In genomic region chr15:100458055-100458454, GRCm38 (mm10) we compare ENCODE assay signal across 8 mouse cellular contexts. TPM values are rescaled to one million over a fixed set of nuclear protein-coding genes. Genes with fewer than 3 reads are reported as not detected.
DNase-seq lines count a peak whose midpoint lies in the region; ATAC-seq and TF ChIP-seq lines count a peak whose summit lies in the region.

No protein-coding gene starts in this region.

- peak; percentile 31; the same call in 1 of the 2 replicates for TF ChIP-seq CTCF in small intestine, adult 2 months (IDR thresholded peaks at IDR 0.05; ENCODE audit: extremely low read depth, insufficient read length, insufficient replicate concordance, low read depth, low read length)

- 39% methylated on average over 10 of the region's 10 CpGs for WGBS in midbrain, embryonic 14.5 days
- 42% methylated on average over 10 of the region's 10 CpGs for WGBS in midbrain, embryonic 13.5 days
- 35% methylated on average over 10 of the region's 10 CpGs for WGBS in liver, embryonic 13.5 days (ENCODE audit: insufficient replicate concordance)
- WGBS in small intestine, adult 2 months: 33% methylated on average over 10 of the region's 10 CpGs

- TF ChIP-seq POLR2A in small intestine, adult 2 months (IDR thresholded peaks at IDR 0.05; ENCODE audit: low read depth, low read length): no peak

- no peak overlapping the region for H3K4me3 ChIP-seq in midbrain, embryonic 14.5 days (replicated peaks; ENCODE audit: low read depth, low read length)
- no peak overlapping the region for H3K4me3 ChIP-seq in midbrain, embryonic 13.5 days (replicated peaks)
- H3K4me3 ChIP-seq in liver, embryonic 13.5 days (replicated peaks): no peak overlapping the region
- no peak overlapping the region for H3K4me3 ChIP-seq in small intestine, adult 2 months (ENCODE audit: low read depth, low read length)

- no peaks in the 10 kb centered on the region for H3K27me3 ChIP-seq in midbrain, embryonic 14.5 days (ENCODE audit: control insufficient read depth, insufficient read depth, low read length)
- H3K27me3 ChIP-seq in midbrain, embryonic 13.5 days: peaks cover 15% of the 10 kb centered on the region; the same call in 1 of the 2 replicates
- H3K27me3 ChIP-seq in liver, embryonic 13.5 days: 0 out of 2 replicates have a peak, but pooled peaks cover 8% of the 10 kb centered on the region
- no peaks in the 10 kb centered on the region for H3K27me3 ChIP-seq in small intestine, adult 2 months (ENCODE audit: control insufficient read depth, insufficient read depth, low read length)

- no peak overlapping the region for H3K4me2 ChIP-seq in midbrain, embryonic 14.5 days (ENCODE audit: low read length)
- no peak overlapping the region for H3K4me2 ChIP-seq in midbrain, embryonic 13.5 days (replicated peaks)
- H3K4me2 ChIP-seq in liver, embryonic 13.5 days: peak overlapping the region; percentile 29; the same call in 1 of the 2 replicates

- H3K36me3 ChIP-seq in midbrain, embryonic 14.5 days (ENCODE audit: control insufficient read depth, insufficient read depth, low read length): no peaks in the 10 kb centered on the region
- no peaks in the 10 kb centered on the region for H3K36me3 ChIP-seq in midbrain, embryonic 13.5 days
- no peaks in the 10 kb centered on the region for H3K36me3 ChIP-seq in liver, embryonic 13.5 days
- H3K36me3 ChIP-seq in small intestine, adult 2 months (ENCODE audit: control insufficient read depth, insufficient read depth, low read length): no peaks in the 10 kb centered on the region

- DNase-seq in adrenal gland, adult 18-20 months (ENCODE audit: low spot score in 2 of 2): peak; percentile 65 to 69
- DNase-seq in adrenal gland, postnatal 4 days (ENCODE audit: low spot score in 2 of 2): no peak
- peak; percentile 84 for DNase-seq in midbrain, embryonic 14.5 days
- DNase-seq in c-Kit-positive CD71-negative TER-119-negative erythroid progenitor cells, embryonic 14.5 days (ENCODE audit: low read depth): peak; percentile 89
- peak; percentile 73 for DNase-seq in forelimb bud, embryonic 11.5 days (ENCODE audit: low read depth, low spot score)
- DNase-seq in liver, embryonic 13.5 days: peak; percentile 55

- no peaks in the 10 kb centered on the region for H3K4me1 ChIP-seq in midbrain, embryonic 14.5 days (ENCODE audit: control insufficient read depth, insufficient read depth, low read length)
- H3K4me1 ChIP-seq in midbrain, embryonic 13.5 days (replicated peaks): 0 out of 2 replicates have a peak, but pooled peaks cover 5% of the 10 kb centered on the region
- H3K4me1 ChIP-seq in liver, embryonic 13.5 days (replicated peaks): peaks cover 31% of the 10 kb centered on the region
- H3K4me1 ChIP-seq in small intestine, adult 2 months (ENCODE audit: control insufficient read depth, insufficient read depth, insufficient read length, low read length): peaks cover 16% of the 10 kb centered on the region

- no peak for ATAC-seq in midbrain, embryonic 14.5 days (ENCODE audit: low FRiP score, low TSS enrichment)
- ATAC-seq in midbrain, embryonic 13.5 days: no peak
- 0 out of 2 replicates have a peak, but pooled peaks have one; percentile 23 for ATAC-seq in liver, embryonic 13.5 days (ENCODE audit: low read depth)

- no peaks in the 10 kb centered on the region for H3K9me3 ChIP-seq in midbrain, embryonic 14.5 days (ENCODE audit: control insufficient read depth, low read length)
- no peaks in the 10 kb centered on the region for H3K9me3 ChIP-seq in midbrain, embryonic 13.5 days
- no peaks in the 10 kb centered on the region for H3K9me3 ChIP-seq in liver, embryonic 13.5 days (replicated peaks)

- no peak overlapping the region for H3K27ac ChIP-seq in midbrain, embryonic 14.5 days (replicated peaks; ENCODE audit: low read depth, low read length)
- H3K27ac ChIP-seq in midbrain, embryonic 13.5 days: no peak overlapping the region
- H3K27ac ChIP-seq in liver, embryonic 13.5 days: no peak overlapping the region
- H3K27ac ChIP-seq in small intestine, adult 2 months (ENCODE audit: insufficient read depth, low read depth, low read length): no peak overlapping the region

- no peak overlapping the region for H3K9ac ChIP-seq in midbrain, embryonic 14.5 days (replicated peaks; ENCODE audit: low read length)
- no peak overlapping the region for H3K9ac ChIP-seq in midbrain, embryonic 13.5 days (replicated peaks)
- no peak overlapping the region for H3K9ac ChIP-seq in liver, embryonic 13.5 days

RNA-seq across cellular contexts. Expression of gene Letmd1, which starts 10.8 kb away (rescaled TPM):
- 100 to 1,000 TPM; 147 to 279 TPM for total RNA-seq in adrenal gland, adult 18-20 months (2021)
- total RNA-seq in adrenal gland, postnatal 4 days (2021): 100 to 1,000 TPM in 1 of 2 experiments, 10 to 100 TPM in 1; 93.9 to 111 TPM
- 44.8 and 51.9 TPM in 2 replicates for polyA plus RNA-seq in midbrain, embryonic 14.5 days (2014; fragmentation: Nextera tagmentation; extraction: Ambion mirVana)
- polyA plus RNA-seq in midbrain, embryonic 13.5 days (2015; fragmentation: Nextera tagmentation; extraction: Ambion mirVana): 55.1 and 55.2 TPM in 2 replicates
- polyA plus RNA-seq in liver, embryonic 13.5 days (2015; fragmentation: Nextera tagmentation; extraction: Ambion mirVana): 14.4 and 15.0 TPM in 2 replicates
- polyA plus RNA-seq in small intestine, adult 2 months (2012; rRNA removed): 16.3 and 26.1 TPM in 2 replicates

RNA-seq across cellular contexts. Expression of gene Slc11a2, which starts 33.2 kb away (rescaled TPM):
- total RNA-seq in adrenal gland, adult 18-20 months (2021): 100 to 1,000 TPM; 110 to 132 TPM
- 10 to 100 TPM; 73.1 to 89.5 TPM for total RNA-seq in adrenal gland, postnatal 4 days (2021)
- polyA plus RNA-seq in midbrain, embryonic 14.5 days (2014; fragmentation: Nextera tagmentation; extraction: Ambion mirVana): 18.5 and 21.6 TPM in 2 replicates
- 21.5 TPM in 2 replicates for polyA plus RNA-seq in midbrain, embryonic 13.5 days (2015; fragmentation: Nextera tagmentation; extraction: Ambion mirVana)
- polyA plus RNA-seq in liver, embryonic 13.5 days (2015; fragmentation: Nextera tagmentation; extraction: Ambion mirVana): 46.8 and 57.1 TPM in 2 replicates
- 39.4 and 138 TPM in 2 replicates for polyA plus RNA-seq in small intestine, adult 2 months (2012; rRNA removed)

RNA-seq across cellular contexts. Expression of gene Gm5475, which starts 36.1 kb away (rescaled TPM):
- not detected for total RNA-seq in adrenal gland, adult 18-20 months (2021)
- under 1 TPM; 0.23 to 0.59 TPM for total RNA-seq in adrenal gland, postnatal 4 days (2021)
- polyA plus RNA-seq in midbrain, embryonic 14.5 days (2014; fragmentation: Nextera tagmentation; extraction: Ambion mirVana): not detected in 2 replicates
- 0.08 and 0.11 TPM in 2 replicates for polyA plus RNA-seq in midbrain, embryonic 13.5 days (2015; fragmentation: Nextera tagmentation; extraction: Ambion mirVana)
- not detected in 2 replicates for polyA plus RNA-seq in liver, embryonic 13.5 days (2015; fragmentation: Nextera tagmentation; extraction: Ambion mirVana)
- polyA plus RNA-seq in small intestine, adult 2 months (2012; rRNA removed): 0.13 and 0.20 TPM in 2 replicates

RNA-seq across cellular contexts. Expression of gene Csrnp2, which starts 37.2 kb away (rescaled TPM):
- total RNA-seq in adrenal gland, adult 18-20 months (2021): 1 to 10 TPM; 5.3 to 5.5 TPM
- total RNA-seq in adrenal gland, postnatal 4 days (2021): 10 to 100 TPM in 1 of 2 experiments, 1 to 10 TPM in 1; 7.4 to 10.1 TPM
- 51.9 and 53.5 TPM in 2 replicates for polyA plus RNA-seq in midbrain, embryonic 14.5 days (2014; fragmentation: Nextera tagmentation; extraction: Ambion mirVana)
- 44.7 and 45.7 TPM in 2 replicates for polyA plus RNA-seq in midbrain, embryonic 13.5 days (2015; fragmentation: Nextera tagmentation; extraction: Ambion mirVana)
- polyA plus RNA-seq in liver, embryonic 13.5 days (2015; fragmentation: Nextera tagmentation; extraction: Ambion mirVana): 1.1 and 1.3 TPM in 2 replicates
- 0.62 and 0.96 TPM in 2 replicates for polyA plus RNA-seq in small intestine, adult 2 months (2012; rRNA removed)

Comparison
In these comparisons a context has a peak if more than half of its experiments do, and no peak if none do; other contexts are left out.
1. DNase-seq: peak in adrenal gland, adult 18-20 months (2 of 2), midbrain, embryonic 14.5 days (single experiment), c-Kit-positive CD71-negative TER-119-negative erythroid progenitor cells, embryonic 14.5 days (single experiment), forelimb bud, embryonic 11.5 days (single experiment) and liver, embryonic 13.5 days (single experiment); none in adrenal gland, postnatal 4 days (0 of 2).